Mouse (Mus musculus) cortical plate, adult 2 months (tissue): ENCODE measurements around the gene Ror1.

Source experiments
- CTCF ChIP-seq: fragments of 200-500 bp; IDR thresholded peaks from 2 replicates; pipeline ENCODE4 v1.5.1; 2011; ENCODE audit warnings: mild to moderate bottlenecking, control low read depth, low read length; ENCODE audit not compliant: insufficient read depth; ENCODE audit errors: extremely low read depth
- POLR2A ChIP-seq: fragments of 200-500 bp; IDR thresholded peaks from 2 replicates; pipeline ENCODE4 v1.6.1; 2011; ENCODE audit warnings: mild to moderate bottlenecking, low read length, control low read depth; ENCODE audit not compliant: insufficient read depth; ENCODE audit errors: extremely low read depth

- no peak for TF ChIP-seq CTCF
- TF ChIP-seq POLR2A, result no peak
Observed at GRCm38 (mm10) chr4:100223965-100224364, 128.4 kb downstream of the Ror1 start.
